Comparison of ENCODE assay signal across 12 mouse cellular contexts in genomic region chr12:104841256-104841655, GRCm38 (mm10).
"Had no signal": no experiment of that assay in that cellular context is flagged by ENCODE, and none has a peak within 500 bp of the region (broad histone marks: within the 10 kb centered on the region; RNA-seq: fewer than 3 reads in every experiment).

No protein-coding gene starts in this region.

- H3K9me3 ChIP-seq: intestine, embryonic 15.5 days; limb, embryonic 13.5 days; liver, embryonic 13.5 days; neural tube, embryonic 13.5 days; stomach, embryonic 15.5 days had no signal

- DNase-seq: liver, embryonic 13.5 days; lung, adult 18-20 months; right cerebral cortex, postnatal 14 days; thymus, adult 2 months; thymus, postnatal 25 days had no signal

- H3K27me3 ChIP-seq: intestine, embryonic 15.5 days; neural tube, embryonic 13.5 days; stomach, embryonic 15.5 days had no signal

- H3K4me3 ChIP-seq: intestine, embryonic 15.5 days; limb, embryonic 13.5 days; liver, embryonic 13.5 days; neural tube, embryonic 13.5 days; stomach, embryonic 15.5 days had no signal

- H3K36me3 ChIP-seq: intestine, embryonic 15.5 days; limb, embryonic 13.5 days; liver, embryonic 13.5 days; neural tube, embryonic 13.5 days; stomach, embryonic 15.5 days had no signal

- ATAC-seq: intestine, embryonic 15.5 days; midbrain, embryonic 16.5 days had no signal

- H3K4me2 ChIP-seq: hindbrain, embryonic 14.5 days; intestine, embryonic 15.5 days; limb, embryonic 13.5 days; liver, embryonic 13.5 days; midbrain, embryonic 11.5 days; neural tube, embryonic 13.5 days; stomach, embryonic 15.5 days had no signal

- H3K9ac ChIP-seq: hindbrain, embryonic 14.5 days; intestine, embryonic 15.5 days; limb, embryonic 13.5 days; liver, embryonic 13.5 days; neural tube, embryonic 13.5 days; stomach, embryonic 15.5 days had no signal

- H3K27ac ChIP-seq: hindbrain, embryonic 14.5 days; intestine, embryonic 15.5 days; limb, embryonic 13.5 days; liver, embryonic 13.5 days; neural tube, embryonic 13.5 days; stomach, embryonic 15.5 days had no signal
